Mouse (Mus musculus): ENCODE data around the gene Rnf183.
"Not testable (repeated sequence)": the region's sequence is repeated elsewhere in the genome, so short reads cannot be mapped to it uniquely, and the experiment has no call there.

Rnf183 gene

GRCm38 (mm10) chr4:62435081-62435480 is at the start of gene Rnf183:
Rnf183 (minus strand) TSS chr4:62435252.
- no peak for DNase-seq (ENCODE audit: low spot score)

- no peak for DNase-seq (ENCODE audit: low spot score)
These were observed 45.9 kb upstream of the Rnf183 start for GRCm38 (mm10) chr4:62480709-62481605.

- peak; percentile 64 for DNase-seq (ENCODE audit: low spot score)
These were observed 45.1 kb upstream of the Rnf183 start, which contains the start of gene Bspry for GRCm38 (mm10) chr4:62479937-62480708. Bspry (plus strand) TSS chr4:62480053.

GRCm38 (mm10) chr4:62479593-62479936 is 44.5 kb upstream of the Rnf183 start:
- DNase-seq (ENCODE audit: low spot score) = not testable (repeated sequence)

- no peak for DNase-seq (ENCODE audit: low spot score)
These were observed 42.6 kb upstream of the Rnf183 start for GRCm38 (mm10) chr4:62477542-62478244.

GRCm38 (mm10) chr4:62475793-62476192 is 40.7 kb upstream of the Rnf183 start:
- DNase-seq (ENCODE audit: low spot score) = no peak

- DNase-seq (ENCODE audit: low spot score) = no peak
These were observed 40.1 kb upstream of the Rnf183 start for GRCm38 (mm10) chr4:62475131-62475530.

- DNase-seq (ENCODE audit: low spot score) = no peak
These were observed 37.0 kb upstream of the Rnf183 start for GRCm38 (mm10) chr4:62472071-62472470.

- peak; percentile 76 for DNase-seq (ENCODE audit: low spot score)
These were observed 35.6 kb upstream of the Rnf183 start, which contains the start of gene Wdr31 for GRCm38 (mm10) chr4:62470598-62471051. Wdr31 (minus strand) TSS chr4:62470896.

- no peak for DNase-seq (ENCODE audit: low spot score)
These were observed 33.1 kb upstream of the Rnf183 start for GRCm38 (mm10) chr4:62468158-62468557.

- no peak for DNase-seq (ENCODE audit: low spot score)
These were observed 28.1 kb upstream of the Rnf183 start for GRCm38 (mm10) chr4:62463124-62463523.

GRCm38 (mm10) chr4:62460348-62460747 is 25.3 kb upstream of the Rnf183 start:
- DNase-seq (ENCODE audit: low spot score) = no peak

- DNase-seq (ENCODE audit: low spot score) = no peak
These were observed 24.0 kb upstream of the Rnf183 start for GRCm38 (mm10) chr4:62459081-62459480.

- DNase-seq (ENCODE audit: low spot score) = peak; percentile 23
These were observed 19.9 kb upstream of the Rnf183 start for GRCm38 (mm10) chr4:62454995-62455394.

GRCm38 (mm10) chr4:62440986-62441385 is 5.9 kb upstream of the Rnf183 start:
- DNase-seq (ENCODE audit: low spot score) = no peak

GRCm38 (mm10) chr4:62440544-62440943 is 5.5 kb upstream of the Rnf183 start:
- DNase-seq (ENCODE audit: low spot score) = no peak

- DNase-seq (ENCODE audit: low spot score) = no peak
These were observed 4.7 kb upstream of the Rnf183 start for GRCm38 (mm10) chr4:62439793-62440192.

GRCm38 (mm10) chr4:62437871-62438270 is 2.8 kb upstream of the Rnf183 start:
- no peak for DNase-seq (ENCODE audit: low spot score)

- DNase-seq (ENCODE audit: low spot score) = no peak
These were observed 2.3 kb upstream of the Rnf183 start for GRCm38 (mm10) chr4:62437256-62437778.

GRCm38 (mm10) chr4:62433939-62434870 is 847 bp downstream of the Rnf183 start:
- DNase-seq (ENCODE audit: low spot score) = no peak

- no peak for DNase-seq (ENCODE audit: low spot score)
These were observed 3.5 kb downstream of the Rnf183 start for GRCm38 (mm10) chr4:62431522-62431921.
